Mouse (Mus musculus) urinary bladder, postnatal 14 days (tissue): ENCODE data around the gene Rnase12.

ENCODE experiments used
- DNase-seq: peaks from one replicate; pipeline ENCODE4 v3.0.0; 2021; ENCODE audit warnings: low spot score

Rnase12 gene

GRCm38 (mm10) chr14:51085086-51085485 lies 27.6 kb upstream of the Rnase12 start:
- no peak for DNase-seq

GRCm38 (mm10) chr14:51083805-51084204 lies 26.3 kb upstream of the Rnase12 start:
- no peak for DNase-seq

- DNase-seq = peak; percentile 50
Measured at GRCm38 (mm10) chr14:51082599-51083581, 25.4 kb upstream of the Rnase12 start.

- no peak for DNase-seq
Measured at GRCm38 (mm10) chr14:51081035-51081434, 23.6 kb upstream of the Rnase12 start.

GRCm38 (mm10) chr14:51079180-51079579 lies 21.7 kb upstream of the Rnase12 start:
- no peak for DNase-seq

GRCm38 (mm10) chr14:51074335-51074734 lies 16.9 kb upstream of the Rnase12 start, which contains the start of gene Olfr750:
Gene Olfr750 (minus strand): TSS chr14:51074435.
- no peak for DNase-seq

GRCm38 (mm10) chr14:51069617-51070016 lies 12.2 kb upstream of the Rnase12 start:
- peak; percentile 50 for DNase-seq

- DNase-seq = no peak
Measured at GRCm38 (mm10) chr14:51068956-51069355, 11.5 kb upstream of the Rnase12 start.

GRCm38 (mm10) chr14:51060761-51061160 lies 3.3 kb upstream of the Rnase12 start:
- DNase-seq = no peak

- DNase-seq = no peak
Measured at GRCm38 (mm10) chr14:51054243-51055237, 2.9 kb downstream of the Rnase12 start.

GRCm38 (mm10) chr14:51053176-51053575 lies 4.3 kb downstream of the Rnase12 start:
- no peak for DNase-seq

GRCm38 (mm10) chr14:51051941-51052340 lies 5.5 kb downstream of the Rnase12 start:
- DNase-seq = no peak

GRCm38 (mm10) chr14:51050063-51050462 lies 7.4 kb downstream of the Rnase12 start, which contains the start of gene Rnase11:
Gene Rnase11 (minus strand): TSS chr14:51050163.
- no peak for DNase-seq

GRCm38 (mm10) chr14:51047846-51048245 lies 9.6 kb downstream of the Rnase12 start:
- DNase-seq = no peak

- DNase-seq = no peak
Measured at GRCm38 (mm10) chr14:51041769-51042168, 15.7 kb downstream of the Rnase12 start, which contains the start of gene Rnase9. Gene Rnase9 (minus strand): TSS chr14:51041869.

GRCm38 (mm10) chr14:51036214-51036613 lies 21.2 kb downstream of the Rnase12 start:
- no peak for DNase-seq

GRCm38 (mm10) chr14:51035206-51035605 lies 22.3 kb downstream of the Rnase12 start:
- no peak for DNase-seq

GRCm38 (mm10) chr14:51027387-51028155 lies 29.9 kb downstream of the Rnase12 start:
- DNase-seq = no peak

- DNase-seq = peak; percentile 67
Measured at GRCm38 (mm10) chr14:51026391-51027133, 30.9 kb downstream of the Rnase12 start.

- no peak for DNase-seq
Measured at GRCm38 (mm10) chr14:51024820-51025219, 32.6 kb downstream of the Rnase12 start.

GRCm38 (mm10) chr14:51023457-51023856 lies 34.0 kb downstream of the Rnase12 start:
- no peak for DNase-seq
